Mouse (Mus musculus) heart, embryonic 15.5 days (tissue): ENCODE data around the gene Slc46a1. TPM values are rescaled to one million over a fixed set of nuclear protein-coding genes. Genes with fewer than 3 reads are reported as not detected.

Source experiments
- ATAC-seq: fragments of 200-750 bp; cut with Nextera tagmentation; replicated peaks from 2 replicates; pipeline ENCODE4 v1.8.0; 2017; ENCODE audit warnings: low read depth, moderate TSS enrichment; ENCODE audit not compliant: insufficient number of reproducible peaks, insufficient read depth, low FRiP score
- H3K27ac ChIP-seq: fragments of 300-500 bp; sonication (generic); 2 replicates; pipeline ENCODE4 v1.5.1; 2015; ENCODE audit warnings: mild to moderate bottlenecking, inconsistent platforms
- H3K27me3 ChIP-seq: fragments of 300-500 bp; sonication (generic); 2 replicates; pipeline ENCODE4 v1.6.1; 2015; ENCODE audit warnings: inconsistent platforms
- H3K36me3 ChIP-seq: fragments of 300-500 bp; sonication (generic); 2 replicates; pipeline ENCODE4 v1.6.1; 2015; ENCODE audit warnings: mild to moderate bottlenecking, inconsistent platforms
- H3K4me1 ChIP-seq: fragments of 300-500 bp; sonication (generic); replicated peaks from 2 replicates; pipeline ENCODE4 v1.6.1; 2015; ENCODE audit warnings: inconsistent platforms
- H3K4me2 ChIP-seq: fragments of 300-500 bp; sonication (generic); 2 replicates; pipeline ENCODE4 v1.6.1; 2015; ENCODE audit warnings: inconsistent platforms, mild to moderate bottlenecking, moderate library complexity
- H3K4me3 ChIP-seq: fragments of 300-500 bp; sonication (generic); 2 replicates; pipeline ENCODE4 v1.5.1; 2015; ENCODE audit warnings: mild to moderate bottlenecking, inconsistent platforms
- H3K9ac ChIP-seq: fragments of 300-500 bp; sonication (generic); 2 replicates; pipeline ENCODE4 v1.6.1; 2015; ENCODE audit warnings: mild to moderate bottlenecking, inconsistent platforms
- H3K9me3 ChIP-seq: fragments of 300-500 bp; sonication (generic); replicated peaks from 2 replicates; pipeline ENCODE4 v1.6.1; 2016; ENCODE audit warnings: inconsistent platforms
- WGBS: fragments of 180-500 bp; shearing (Covaris S2); methylation state at CpG from one replicate; pipeline ENCODE4 v1.1.7; 2015; ENCODE audit warnings: mixed read lengths; 5-methylcytosine and 5-hydroxymethylcytosine counted together
- polyA plus RNA-seq: library from polyadenylated mRNA; unstranded; fragments of >200 nt; fragmentation: Nextera tagmentation; extraction: Ambion mirVana; gene quantifications from 2 replicates; pipeline ENCODE4 v1.2.1, GENCODE M21; 2015

Slc46a1 gene
- polyA plus RNA-seq, 1 experiment from 2014 or later, result 6.5 TPM

GRCm38 (mm10) chr11:78488168-78488567 is 22.7 kb downstream of the Slc46a1 start:
- no peak overlapping the region for H3K9ac ChIP-seq
- no peak for ATAC-seq
- H3K4me2 ChIP-seq, result no peak overlapping the region
- no peak overlapping the region for H3K27ac ChIP-seq
- no peaks in the 10 kb centered on the region for H3K9me3 ChIP-seq
- H3K4me1 ChIP-seq, result peaks cover 6% of the 10 kb centered on the region
- 3% methylated on average over 8 of the region's 8 CpGs for WGBS
- no peaks in the 10 kb centered on the region for H3K36me3 ChIP-seq
- H3K4me3 ChIP-seq, result no peak overlapping the region
- peaks cover 88% of the 10 kb centered on the region for H3K27me3 ChIP-seq

- Histone ChIP-seq H3K4me2 (peak overlapping the region; percentile 55), H3K27ac (no peak overlapping the region), H3K27me3 (peaks cover 86% of the 10 kb centered on the region), H3K4me3 (peak overlapping the region; percentile 29), H3K36me3 (no peaks in the 10 kb centered on the region), H3K4me1 (peaks cover 6% of the 10 kb centered on the region), H3K9me3 (no peaks in the 10 kb centered on the region), H3K9ac (no peak overlapping the region)
- no peak for ATAC-seq
- 8% methylated on average over 48 of the region's 48 CpGs for WGBS
Measured at GRCm38 (mm10) chr11:78490781-78491241, 25.3 kb downstream of the Slc46a1 start.

GRCm38 (mm10) chr11:78495904-78496303 is 30.4 kb downstream of the Slc46a1 start:
- Histone ChIP-seq H3K4me1 (peaks cover 15% of the 10 kb centered on the region), H3K27ac (no peak overlapping the region), H3K4me3 (no peak overlapping the region), H3K9me3 (no peaks in the 10 kb centered on the region), H3K27me3 (peaks cover 86% of the 10 kb centered on the region), H3K4me2 (no peak overlapping the region), H3K9ac (no peak overlapping the region), H3K36me3 (no peaks in the 10 kb centered on the region)
- WGBS, result 4% methylated on average over 6 of the region's 6 CpGs
- ATAC-seq, result no peak

GRCm38 (mm10) chr11:78497071-78497541 is 31.6 kb downstream of the Slc46a1 start:
- Histone ChIP-seq H3K27me3 (peaks cover 85% of the 10 kb centered on the region), H3K4me1 (peaks cover 14% of the 10 kb centered on the region), H3K4me3 (peak overlapping the region; percentile 52), H3K9ac (no peak overlapping the region), H3K36me3 (no peaks in the 10 kb centered on the region), H3K4me2 (peak overlapping the region; percentile 83), H3K9me3 (no peaks in the 10 kb centered on the region), H3K27ac (no peak overlapping the region)
- peak; percentile 16; the same call in 1 of the 2 replicates for ATAC-seq
- under 1% methylated on average over 44 of the region's 44 CpGs for WGBS

GRCm38 (mm10) chr11:78497544-78498522 is 32.3 kb downstream of the Slc46a1 start, which contains the start of gene Sarm1:
Sarm1 (minus strand) TSS chr11:78497754.
- Histone ChIP-seq H3K4me2 (peak within 1 kb of the TSS; percentile 83), H3K9me3 (no peaks in the 10 kb centered on the region), H3K9ac (no peak within 1 kb of the TSS), H3K27me3 (peaks cover 81% of the 10 kb centered on the region), H3K4me1 (peaks cover 14% of the 10 kb centered on the region), H3K4me3 (peak within 1 kb of the TSS; percentile 52), H3K27ac (no peak within 1 kb of the TSS), H3K36me3 (no peaks in the 10 kb centered on the region)
- 6% methylated on average over 36 of the region's 36 CpGs for WGBS
- peak; percentile 93 for ATAC-seq

- Histone ChIP-seq H3K4me2 (peak within 1 kb of the TSS; percentile 83), H3K9me3 (no peaks in the 10 kb centered on the region), H3K27ac (no peak within 1 kb of the TSS), H3K4me3 (peak within 1 kb of the TSS; percentile 52), H3K4me1 (peaks cover 14% of the 10 kb centered on the region), H3K9ac (no peak within 1 kb of the TSS), H3K36me3 (no peaks in the 10 kb centered on the region), H3K27me3 (peaks cover 79% of the 10 kb centered on the region)
- ATAC-seq, result no peak
- 53% methylated on average over 7 of the region's 7 CpGs for WGBS
Measured at GRCm38 (mm10) chr11:78499004-78499403, 33.5 kb downstream of the Slc46a1 start, which contains the start of gene Vtn. Vtn (plus strand) TSS chr11:78499091.

- no peak overlapping the region for H3K4me2 ChIP-seq
- ATAC-seq, result no peak
Measured at GRCm38 (mm10) chr11:78499543-78499942, 34.0 kb downstream of the Slc46a1 start.

GRCm38 (mm10) chr11:78500623-78501202 is 35.2 kb downstream of the Slc46a1 start:
- no peaks in the 10 kb centered on the region for H3K9me3 ChIP-seq
- 0 out of 2 replicates have a peak, but pooled peaks cover 2% of the 10 kb centered on the region for H3K36me3 ChIP-seq
- H3K4me2 ChIP-seq, result no peak overlapping the region
- WGBS, result 66% methylated on average over 9 of the region's 9 CpGs
- no peak for ATAC-seq
- peaks cover 62% of the 10 kb centered on the region for H3K27me3 ChIP-seq
- no peak overlapping the region for H3K4me3 ChIP-seq
- H3K4me1 ChIP-seq, result peaks cover 14% of the 10 kb centered on the region
- no peak overlapping the region for H3K9ac ChIP-seq
- H3K27ac ChIP-seq, result no peak overlapping the region

More at GRCm38 (mm10) chr11:78499543-78499942, 34.0 kb downstream of the Slc46a1 start:
- no peaks in the 10 kb centered on the region for H3K9me3 ChIP-seq
- H3K36me3 ChIP-seq, result no peaks in the 10 kb centered on the region
- 41% methylated on average over 16 of the region's 16 CpGs for WGBS
- H3K4me1 ChIP-seq, result peaks cover 14% of the 10 kb centered on the region
- no peak overlapping the region for H3K4me3 ChIP-seq
- H3K9ac ChIP-seq, result no peak overlapping the region
- H3K27ac ChIP-seq, result no peak overlapping the region
- peaks cover 74% of the 10 kb centered on the region for H3K27me3 ChIP-seq

- Histone ChIP-seq H3K4me1 (peaks cover 14% of the 10 kb centered on the region), H3K9me3 (no peaks in the 10 kb centered on the region), H3K9ac (no peak overlapping the region), H3K27ac (no peak overlapping the region), H3K4me2 (no peak overlapping the region), H3K27me3 (peaks cover 54% of the 10 kb centered on the region), H3K36me3 (peaks cover 10% of the 10 kb centered on the region; the same call in 1 of the 2 replicates), H3K4me3 (no peak overlapping the region)
- ATAC-seq, result no peak
- WGBS, result 79% methylated on average over 20 of the region's 20 CpGs
Measured at GRCm38 (mm10) chr11:78501529-78501928, 36.0 kb downstream of the Slc46a1 start.

- peaks cover 39% of the 10 kb centered on the region for H3K27me3 ChIP-seq
- 67% methylated on average over 7 of the region's 7 CpGs for WGBS
- no peak within 1 kb of the TSS for H3K9ac ChIP-seq
- H3K36me3 ChIP-seq, result peaks cover 26% of the 10 kb centered on the region
- H3K4me2 ChIP-seq, result no peak within 1 kb of the TSS
- H3K4me1 ChIP-seq, result no peaks in the 10 kb centered on the region; the same call in 1 of the 2 replicates
- H3K9me3 ChIP-seq, result no peaks in the 10 kb centered on the region
- H3K4me3 ChIP-seq, result no peak within 1 kb of the TSS
- H3K27ac ChIP-seq, result no peak within 1 kb of the TSS
- no peak for ATAC-seq
Measured at GRCm38 (mm10) chr11:78502909-78503650, 37.6 kb downstream of the Slc46a1 start, which contains the start of gene Sebox. Sebox (plus strand) TSS chr11:78503447.
